8 mouse cellular contexts compared by ENCODE assay signal in the genomic region with DNA sequence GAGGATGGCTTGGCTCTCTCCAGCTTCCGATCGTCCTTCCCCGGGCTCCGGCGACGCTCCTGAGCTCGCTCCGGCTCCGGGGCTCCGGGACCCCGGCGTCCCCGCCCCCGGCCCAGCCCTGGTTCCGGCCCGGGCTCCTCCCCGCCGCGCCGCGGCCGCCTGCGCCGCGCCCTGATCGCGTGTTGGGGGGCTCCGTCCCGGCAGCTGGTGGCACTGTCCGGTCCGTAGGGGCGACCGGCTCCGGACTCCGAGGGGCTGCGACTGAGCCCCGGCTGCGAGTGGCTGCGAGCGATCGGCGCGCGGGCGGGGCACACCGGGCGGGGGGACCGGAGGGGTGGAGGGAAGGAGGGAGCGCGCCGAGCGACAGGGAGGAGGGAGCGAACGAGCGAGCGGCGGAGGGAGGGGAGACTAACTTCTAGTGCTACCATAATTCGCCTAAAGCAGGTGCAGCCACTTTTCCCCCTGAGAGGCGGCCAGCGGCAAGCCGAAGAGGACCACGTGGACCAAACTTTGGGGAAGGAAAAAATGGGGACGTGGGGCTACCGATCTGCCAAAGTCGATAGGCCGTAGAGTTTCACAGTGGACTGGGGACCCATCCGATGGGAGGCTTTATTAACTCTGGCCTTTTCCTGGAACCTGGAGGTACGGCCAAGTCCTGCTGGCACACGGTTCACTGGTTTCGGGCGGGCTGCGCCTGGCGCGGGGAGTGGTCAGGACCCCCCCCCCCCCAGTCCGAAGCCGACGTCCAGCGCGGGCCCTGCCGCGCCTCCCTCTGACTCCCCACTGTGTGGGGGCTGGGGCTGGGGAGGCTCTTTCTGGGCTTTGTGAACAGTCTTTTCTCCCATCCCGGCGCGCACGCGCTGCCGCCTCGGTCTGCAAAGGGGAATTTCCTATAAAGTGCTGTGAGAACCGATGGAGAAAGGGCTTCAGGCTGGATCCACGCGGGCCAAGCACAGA. TPM values are rescaled to one million over a fixed set of nuclear protein-coding genes. Genes with fewer than 3 reads are reported as not detected.
DNase-seq lines count a peak whose midpoint lies in the region; ATAC-seq and TF ChIP-seq lines count a peak whose summit lies in the region.

A gene (minus strand): TSS at position 263 of the 957 bp plus-strand sequence.

- intact Hi-C loops in heart, postnatal 10 days (cut with DNase I): loop anchor here (2.0 to 5.0 kb wide), 4 partner anchors 46 to 132 kb away; no protein-coding TSS in a partner anchor

- H3K9me3 ChIP-seq in ES-Bruce4 (replicated peaks; ENCODE audit: control insufficient read depth, insufficient read depth, low read length, poor library complexity, severe bottlenecking): no peaks in the 10 kb centered on the region
- H3K9me3 ChIP-seq in forebrain, embryonic 13.5 days (replicated peaks): 0 out of 2 replicates have a peak, but pooled peaks cover 3% of the 10 kb centered on the region
- no peaks in the 10 kb centered on the region for H3K9me3 ChIP-seq in neural tube, embryonic 14.5 days (ENCODE audit: control insufficient read depth, low read length)

- TF ChIP-seq EP300 in ES-Bruce4 (IDR thresholded peaks at IDR 0.05; ENCODE audit: insufficient read depth, low read depth, low read length): peak; percentile 56; the same call in 1 of the 2 replicates

- H3K27me3 ChIP-seq in ES-Bruce4 (ENCODE audit: control insufficient read depth, insufficient read depth, low read length, poor library complexity, severe bottlenecking): no peaks in the 10 kb centered on the region; the same call in 1 of the 2 replicates
- H3K27me3 ChIP-seq in forebrain, embryonic 13.5 days: peaks cover 42% of the 10 kb centered on the region
- peaks cover 19% of the 10 kb centered on the region for H3K27me3 ChIP-seq in neural tube, embryonic 14.5 days (ENCODE audit: control insufficient read depth, insufficient read depth, low read length)
- peaks cover 2% of the 10 kb centered on the region; the same call in 1 of the 2 replicates for H3K27me3 ChIP-seq in testis, adult 2 months (ENCODE audit: control insufficient read depth, insufficient read depth, low read length)

- ATAC-seq in forebrain, embryonic 13.5 days: peak; percentile 87
- ATAC-seq in neural tube, embryonic 14.5 days (ENCODE audit: low read depth): peak; percentile 82

- WGBS in forebrain, embryonic 13.5 days: under 1% methylated on average over 79 of the region's 91 CpGs
- under 1% methylated on average over 73 of the region's 91 CpGs for WGBS in neural tube, embryonic 14.5 days

- TF ChIP-seq CTCF in ES-Bruce4 (IDR thresholded peaks at IDR 0.05; ENCODE audit: low read depth, low read length): no peak
- no peak for TF ChIP-seq CTCF in testis, adult 2 months (IDR thresholded peaks at IDR 0.05; ENCODE audit: control insufficient read depth, insufficient read depth, insufficient replicate concordance, low read depth, low read length)

- H3K9ac ChIP-seq in ES-Bruce4 (ENCODE audit: low read depth, poor library complexity, severe bottlenecking): peak within 1 kb of the TSS; percentile 98
- H3K9ac ChIP-seq in forebrain, embryonic 13.5 days: peak within 1 kb of the TSS; percentile 89
- peak within 1 kb of the TSS; percentile 73 for H3K9ac ChIP-seq in neural tube, embryonic 14.5 days (replicated peaks; ENCODE audit: low read depth, low read length)

- no peak for TF ChIP-seq POLR2A in ES-Bruce4 (IDR thresholded peaks at IDR 0.05; ENCODE audit: insufficient read depth, low read length)
- TF ChIP-seq POLR2A in testis, adult 2 months (IDR thresholded peaks at IDR 0.05; ENCODE audit: control insufficient read depth, low read depth, low read length): no peak

- peak; percentile 81 for DNase-seq in c-Kit-positive CD71-positive TER-119-positive erythroid progenitor cells, embryonic 14.5 days (ENCODE audit: low spot score)
- DNase-seq in heart, postnatal 10 days: peak; percentile 89 to 91
- DNase-seq in kidney, postnatal 4 days: peak; percentile 89 to 93
- peak; percentile 87 to 89 for DNase-seq in lung, adult 18-20 months

- H3K4me3 ChIP-seq in ES-Bruce4 (ENCODE audit: low read depth, low read length): peak within 1 kb of the TSS; percentile 81
- peak within 1 kb of the TSS; percentile 68 for H3K4me3 ChIP-seq in forebrain, embryonic 13.5 days
- peak within 1 kb of the TSS; percentile 79 for H3K4me3 ChIP-seq in neural tube, embryonic 14.5 days (ENCODE audit: low read depth, low read length)
- H3K4me3 ChIP-seq in testis, adult 2 months (ENCODE audit: control insufficient read depth, low read depth, low read length): peak within 1 kb of the TSS; percentile 79

- H3K4me1 ChIP-seq in ES-Bruce4 (ENCODE audit: control insufficient read depth, insufficient read depth, low read length): peaks cover 6% of the 10 kb centered on the region
- peaks cover 54% of the 10 kb centered on the region for H3K4me1 ChIP-seq in forebrain, embryonic 13.5 days
- peaks cover 15% of the 10 kb centered on the region for H3K4me1 ChIP-seq in neural tube, embryonic 14.5 days (ENCODE audit: control insufficient read depth, insufficient read depth, low read length)
- peaks cover 15% of the 10 kb centered on the region for H3K4me1 ChIP-seq in testis, adult 2 months (ENCODE audit: control insufficient read depth, insufficient read depth, low read length)

- H3K4me2 ChIP-seq in forebrain, embryonic 13.5 days: peak within 1 kb of the TSS; percentile 74
- peak within 1 kb of the TSS; percentile 93 for H3K4me2 ChIP-seq in neural tube, embryonic 14.5 days (ENCODE audit: low read depth, low read length)

- no peaks in the 10 kb centered on the region for H3K36me3 ChIP-seq in ES-Bruce4 (ENCODE audit: control insufficient read depth, insufficient read depth, low read length, poor library complexity, severe bottlenecking)
- H3K36me3 ChIP-seq in forebrain, embryonic 13.5 days (ENCODE audit: poor library complexity, severe bottlenecking): peaks cover 2% of the 10 kb centered on the region; the same call in 1 of the 2 replicates
- H3K36me3 ChIP-seq in neural tube, embryonic 14.5 days (ENCODE audit: control insufficient read depth, insufficient read depth, low read length): no peaks in the 10 kb centered on the region
- no peaks in the 10 kb centered on the region for H3K36me3 ChIP-seq in testis, adult 2 months (ENCODE audit: control insufficient read depth, insufficient read depth, low read length)

- peak within 1 kb of the TSS; percentile 31 for H3K27ac ChIP-seq in ES-Bruce4 (ENCODE audit: insufficient read depth, low read length)
- peak within 1 kb of the TSS; percentile 93 for H3K27ac ChIP-seq in forebrain, embryonic 13.5 days
- H3K27ac ChIP-seq in neural tube, embryonic 14.5 days (ENCODE audit: low read depth, low read length): peak within 1 kb of the TSS; percentile 76; the same call in 1 of the 2 replicates
- no peak within 1 kb of the TSS for H3K27ac ChIP-seq in testis, adult 2 months (ENCODE audit: control insufficient read depth, insufficient read depth, low read depth, low read length)

RNA-seq across cellular contexts. Expression of the gene that starts here (rescaled TPM):
- 44.2 and 52.3 TPM in 2 replicates for polyA plus RNA-seq in ES-Bruce4 (2011; ENCODE audit: insufficient read depth, insufficient read length, low read depth, missing spikeins)
- polyA plus RNA-seq in forebrain, embryonic 13.5 days (2015; fragmentation: Nextera tagmentation; extraction: Ambion mirVana): 13.4 and 15.6 TPM in 2 replicates
- total RNA-seq in heart, postnatal 10 days (2021): 10 to 100 TPM; 12.3 to 15.9 TPM
- 28.7 and 29.1 TPM in 2 replicates for polyA plus RNA-seq in neural tube, embryonic 14.5 days (2014; fragmentation: Nextera tagmentation; extraction: Ambion mirVana)
- 7.6 and 7.8 TPM in 2 replicates for polyA plus RNA-seq in testis, adult 2 months (2012; rRNA removed)
